Mouse (Mus musculus): ENCODE data around the gene Kcnma1. TPM values are rescaled to one million over a fixed set of nuclear protein-coding genes. Genes with fewer than 3 reads are reported as not detected.

Kcnma1 gene
- polyA plus RNA-seq, 1 experiment from 2014 or later, result 0.62 TPM

DNA sequence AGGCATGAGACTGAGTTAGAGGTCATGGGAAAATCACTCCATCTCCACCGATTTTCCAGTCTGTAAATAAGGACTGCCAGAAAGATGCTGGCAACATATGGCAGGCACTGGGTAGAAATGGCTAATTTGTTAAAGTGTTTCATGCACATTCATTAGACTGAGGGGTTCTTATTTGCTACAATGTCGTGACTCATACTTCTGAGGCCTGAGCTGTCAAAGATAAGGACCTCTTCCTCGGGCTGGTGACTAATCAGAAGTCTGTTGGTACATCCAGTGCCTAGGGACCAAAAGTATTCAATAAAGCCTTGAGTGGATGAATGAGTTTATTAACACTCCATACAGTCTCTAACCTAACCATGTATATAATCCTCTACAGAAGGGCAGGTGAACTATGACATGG, 440.9 kb downstream of the Kcnma1 start:
- H3K4me3 ChIP-seq (ENCODE audit: low read depth, low read length), result no peak overlapping the region
- no peak overlapping the region for H3K27ac ChIP-seq (ENCODE audit: low read length)
- H3K9ac ChIP-seq (replicated peaks; ENCODE audit: low read depth), result no peak overlapping the region
- no peaks in the 10 kb centered on the region for H3K4me1 ChIP-seq (ENCODE audit: insufficient read depth, low read depth, low read length)
- TF ChIP-seq CTCF (IDR thresholded peaks at IDR 0.05) (no peak), EP300 (IDR thresholded peaks at IDR 0.05) (no peak)
- no peak overlapping the region for H3K4me2 ChIP-seq (replicated peaks; ENCODE audit: low read depth, low read length)
- no peaks in the 10 kb centered on the region for H3K27me3 ChIP-seq (replicated peaks; ENCODE audit: insufficient read depth, low read length)
- WGBS, result 44% methylated on average over 3 of the region's 3 CpGs
- no peak for ATAC-seq
- H3K36me3 ChIP-seq (ENCODE audit: insufficient read depth, low read length), result no peaks in the 10 kb centered on the region
- no peak for DNase-seq (ENCODE audit: low spot score)
- H3K9me3 ChIP-seq (ENCODE audit: low read length), result no peaks in the 10 kb centered on the region

DNA sequence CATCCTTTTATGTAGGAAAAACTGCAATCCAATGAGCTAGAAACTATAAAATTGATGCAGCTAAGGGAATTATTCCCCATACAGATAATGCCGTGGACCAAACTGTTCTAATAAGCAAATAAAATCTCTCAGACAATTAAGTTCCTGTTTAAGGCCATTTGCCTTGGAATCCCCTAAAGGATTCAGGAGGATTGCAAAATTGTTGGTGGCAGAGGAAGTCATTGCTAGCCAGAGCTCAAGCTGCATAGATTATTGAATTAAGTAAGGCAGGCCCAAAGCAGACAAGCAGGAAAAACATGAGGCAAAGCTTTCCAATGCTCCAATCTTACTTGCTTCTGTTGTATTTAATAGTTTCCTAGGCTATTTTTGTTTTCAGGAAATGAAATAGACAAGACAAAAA, 441.5 kb downstream of the Kcnma1 start:
- ATAC-seq (no peak), DNase-seq (ENCODE audit: low spot score) (no peak)
- Histone ChIP-seq H3K4me3 (ENCODE audit: low read depth, low read length) (no peak overlapping the region), H3K27ac (ENCODE audit: low read length) (no peak overlapping the region), H3K4me1 (ENCODE audit: insufficient read depth, low read depth, low read length) (no peaks in the 10 kb centered on the region), H3K9ac (replicated peaks; ENCODE audit: low read depth) (no peak overlapping the region), H3K9me3 (ENCODE audit: low read length) (no peaks in the 10 kb centered on the region), H3K36me3 (ENCODE audit: insufficient read depth, low read length) (no peaks in the 10 kb centered on the region), H3K27me3 (replicated peaks; ENCODE audit: insufficient read depth, low read length) (no peaks in the 10 kb centered on the region), H3K4me2 (replicated peaks; ENCODE audit: low read depth, low read length) (no peak overlapping the region)
- TF ChIP-seq EP300 (IDR thresholded peaks at IDR 0.05) (no peak), CTCF (IDR thresholded peaks at IDR 0.05) (no peak)
- WGBS, result 50% methylated on average over 1 of the region's 1 CpGs

DNA sequence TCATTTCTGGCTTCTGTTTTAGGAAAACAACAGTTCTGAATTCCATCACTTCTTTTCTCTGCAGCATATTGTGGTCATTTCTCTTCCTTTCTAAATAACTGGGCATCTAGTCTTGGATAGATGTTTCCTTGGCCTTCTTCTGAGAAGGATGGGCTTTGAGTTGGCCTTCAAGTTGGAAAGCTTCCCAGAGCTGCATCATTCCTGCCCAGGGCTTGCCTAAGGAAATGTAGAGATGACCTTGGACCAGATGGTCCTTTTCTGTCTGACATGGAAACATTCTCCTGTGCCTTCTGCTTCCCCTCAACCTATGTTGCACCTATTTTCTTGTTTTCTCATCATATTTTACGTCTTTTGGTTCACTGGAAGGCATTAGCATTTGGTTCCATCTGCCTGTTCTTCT, 444.0 kb downstream of the Kcnma1 start:
- no peak for ATAC-seq

GRCm38 (mm10) chr14:23565931-23566330, 448.4 kb downstream of the Kcnma1 start:
- Histone ChIP-seq H3K9ac (replicated peaks; ENCODE audit: low read depth) (no peak overlapping the region), H3K36me3 (ENCODE audit: insufficient read depth, low read length) (no peaks in the 10 kb centered on the region), H3K4me1 (ENCODE audit: insufficient read depth, low read depth, low read length) (no peaks in the 10 kb centered on the region), H3K9me3 (ENCODE audit: low read length) (no peaks in the 10 kb centered on the region), H3K27me3 (replicated peaks; ENCODE audit: insufficient read depth, low read length) (no peaks in the 10 kb centered on the region), H3K4me3 (ENCODE audit: low read depth, low read length) (no peak overlapping the region), H3K4me2 (replicated peaks; ENCODE audit: low read depth, low read length) (no peak overlapping the region), H3K27ac (ENCODE audit: low read length) (no peak overlapping the region)
- WGBS, result 87% methylated on average over 3 of the region's 3 CpGs
- DNase-seq (ENCODE audit: low spot score), result no peak
- no peak for ATAC-seq
- TF ChIP-seq CTCF (IDR thresholded peaks at IDR 0.05), result no peak
- no peak for TF ChIP-seq EP300 (IDR thresholded peaks at IDR 0.05)

More for the DNA sequence above, 444.0 kb downstream of the Kcnma1 start:
- TF ChIP-seq CTCF (IDR thresholded peaks at IDR 0.05) (no peak), EP300 (IDR thresholded peaks at IDR 0.05) (no peak)
- Histone ChIP-seq H3K4me3 (ENCODE audit: low read depth, low read length) (no peak overlapping the region), H3K4me1 (ENCODE audit: insufficient read depth, low read depth, low read length) (no peaks in the 10 kb centered on the region), H3K9ac (replicated peaks; ENCODE audit: low read depth) (no peak overlapping the region), H3K9me3 (ENCODE audit: low read length) (no peaks in the 10 kb centered on the region), H3K4me2 (replicated peaks; ENCODE audit: low read depth, low read length) (no peak overlapping the region), H3K27me3 (replicated peaks; ENCODE audit: insufficient read depth, low read length) (no peaks in the 10 kb centered on the region), H3K27ac (ENCODE audit: low read length) (no peak overlapping the region), H3K36me3 (ENCODE audit: insufficient read depth, low read length) (no peaks in the 10 kb centered on the region)
- 56% methylated on average over 1 of the region's 1 CpGs for WGBS
- DNase-seq (ENCODE audit: low spot score), result no peak

DNA sequence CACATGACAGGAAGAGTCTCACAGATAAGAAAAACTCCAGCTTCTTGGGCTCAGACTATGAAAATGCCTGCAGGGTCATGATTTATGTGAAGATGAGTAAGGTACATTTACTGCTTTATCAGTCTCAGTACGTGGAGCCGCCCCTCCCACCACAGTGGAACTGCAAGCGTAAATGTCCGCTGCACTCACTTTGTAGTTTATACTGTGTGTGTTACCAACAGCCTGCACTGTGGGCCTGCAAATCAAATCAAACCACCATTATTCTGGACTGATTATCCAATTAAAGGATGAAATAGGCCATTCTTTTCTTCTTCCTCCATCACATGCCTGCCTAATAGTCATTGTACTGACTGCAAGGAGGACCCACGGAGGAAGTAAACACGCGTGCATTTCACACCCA, 449.8 kb downstream of the Kcnma1 start:
- no peak overlapping the region for H3K4me2 ChIP-seq (replicated peaks; ENCODE audit: low read depth, low read length)
- no peak overlapping the region for H3K9ac ChIP-seq (replicated peaks; ENCODE audit: low read depth)
- ATAC-seq (no peak), DNase-seq (ENCODE audit: low spot score) (no peak)
- H3K4me3 ChIP-seq (ENCODE audit: low read depth, low read length), result no peak overlapping the region
- no peaks in the 10 kb centered on the region for H3K4me1 ChIP-seq (ENCODE audit: insufficient read depth, low read depth, low read length)
- 48% methylated on average over 7 of the region's 7 CpGs for WGBS
- H3K27ac ChIP-seq (ENCODE audit: low read length), result no peak overlapping the region
- no peaks in the 10 kb centered on the region for H3K27me3 ChIP-seq (replicated peaks; ENCODE audit: insufficient read depth, low read length)
- H3K36me3 ChIP-seq (ENCODE audit: insufficient read depth, low read length), result no peaks in the 10 kb centered on the region
- H3K9me3 ChIP-seq (ENCODE audit: low read length), result no peaks in the 10 kb centered on the region
- TF ChIP-seq CTCF (IDR thresholded peaks at IDR 0.05) (no peak), EP300 (IDR thresholded peaks at IDR 0.05) (no peak)

DNA sequence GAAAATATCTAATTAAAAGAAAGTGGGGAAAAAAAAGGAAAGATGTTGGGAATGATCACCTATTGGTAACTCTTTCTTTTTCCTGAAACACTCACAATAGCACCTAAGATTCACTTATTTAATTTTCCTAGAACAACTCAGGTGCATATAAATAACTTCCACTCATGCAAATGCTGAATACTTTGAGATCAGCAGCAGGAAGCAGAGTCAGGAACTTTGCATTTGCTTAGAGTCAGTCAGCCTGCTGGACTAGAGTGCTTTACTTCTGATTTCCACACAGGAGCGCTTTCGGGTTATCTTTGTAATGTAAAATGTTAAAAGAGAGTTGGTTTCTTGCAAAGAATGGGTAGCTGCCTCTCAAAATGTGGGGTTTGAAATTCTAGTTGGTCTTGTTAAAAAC, 451.1 kb downstream of the Kcnma1 start:
- H3K4me3 ChIP-seq (ENCODE audit: low read depth, low read length), result no peak overlapping the region
- 73% methylated on average over 2 of the region's 2 CpGs for WGBS
- no peaks in the 10 kb centered on the region for H3K9me3 ChIP-seq (ENCODE audit: low read length)
- H3K4me2 ChIP-seq (replicated peaks; ENCODE audit: low read depth, low read length), result no peak overlapping the region
- no peak for DNase-seq (ENCODE audit: low spot score)
- no peaks in the 10 kb centered on the region for H3K36me3 ChIP-seq (ENCODE audit: insufficient read depth, low read length)
- TF ChIP-seq CTCF (IDR thresholded peaks at IDR 0.05), result no peak
- TF ChIP-seq EP300 (IDR thresholded peaks at IDR 0.05), result no peak
- no peaks in the 10 kb centered on the region for H3K4me1 ChIP-seq (ENCODE audit: insufficient read depth, low read depth, low read length)
- no peak for ATAC-seq
- H3K9ac ChIP-seq (replicated peaks; ENCODE audit: low read depth), result no peak overlapping the region
- no peaks in the 10 kb centered on the region for H3K27me3 ChIP-seq (replicated peaks; ENCODE audit: insufficient read depth, low read length)
- H3K27ac ChIP-seq (ENCODE audit: low read length), result no peak overlapping the region

GRCm38 (mm10) chr14:23555647-23556046, 458.6 kb downstream of the Kcnma1 start:
- Histone ChIP-seq H3K27ac (ENCODE audit: low read length) (no peak overlapping the region), H3K36me3 (ENCODE audit: insufficient read depth, low read length) (no peaks in the 10 kb centered on the region), H3K27me3 (replicated peaks; ENCODE audit: insufficient read depth, low read length) (no peaks in the 10 kb centered on the region), H3K4me1 (ENCODE audit: insufficient read depth, low read depth, low read length) (no peaks in the 10 kb centered on the region), H3K9me3 (ENCODE audit: low read length) (no peaks in the 10 kb centered on the region), H3K4me3 (ENCODE audit: low read depth, low read length) (no peak overlapping the region), H3K9ac (replicated peaks; ENCODE audit: low read depth) (no peak overlapping the region), H3K4me2 (replicated peaks; ENCODE audit: low read depth, low read length) (no peak overlapping the region)
- ATAC-seq (no peak), DNase-seq (ENCODE audit: low spot score) (peak; percentile 17)
- 46% methylated on average over 2 of the region's 2 CpGs for WGBS
- TF ChIP-seq EP300 (IDR thresholded peaks at IDR 0.05) (no peak), CTCF (IDR thresholded peaks at IDR 0.05) (no peak)

All from lung, postnatal 0 days (tissue).